Mouse (Mus musculus): ENCODE results near the gene Fam161a.

GRCm38 (mm10) chr11:22979221-22979620 lies 28.1 kb upstream of the Fam161a start:
- TF ChIP-seq CTCF (IDR thresholded peaks at IDR 0.05; ENCODE audit: low read depth, low read length) (no peak), TAL1 (conservative IDR thresholded peaks at IDR 0.05; ENCODE audit: low read depth, low read length) (no peak), POLR2AphosphoS5 (IDR thresholded peaks at IDR 0.05; ENCODE audit: insufficient replicate concordance, low read depth, low read length) (no peak)

Data from G1E (cell line).